Mouse (Mus musculus) cerebellum, adult 2 months (tissue): ENCODE data around the gene Zfp710.

ENCODE experiments used
- CTCF ChIP-seq: fragments of 200-500 bp; IDR thresholded peaks from 2 replicates; pipeline ENCODE4 v1.5.1; 2011; ENCODE audit warnings: low read depth, mild to moderate bottlenecking, control low read depth, low read length, moderate library complexity, borderline replicate concordance; ENCODE audit not compliant: insufficient read depth
- POLR2A ChIP-seq: fragments of 200-500 bp; IDR thresholded peaks from 2 replicates; pipeline ENCODE4 v1.6.1; 2011; ENCODE audit warnings: low read length, control low read depth, borderline replicate concordance; ENCODE audit not compliant: insufficient read depth

DNA sequence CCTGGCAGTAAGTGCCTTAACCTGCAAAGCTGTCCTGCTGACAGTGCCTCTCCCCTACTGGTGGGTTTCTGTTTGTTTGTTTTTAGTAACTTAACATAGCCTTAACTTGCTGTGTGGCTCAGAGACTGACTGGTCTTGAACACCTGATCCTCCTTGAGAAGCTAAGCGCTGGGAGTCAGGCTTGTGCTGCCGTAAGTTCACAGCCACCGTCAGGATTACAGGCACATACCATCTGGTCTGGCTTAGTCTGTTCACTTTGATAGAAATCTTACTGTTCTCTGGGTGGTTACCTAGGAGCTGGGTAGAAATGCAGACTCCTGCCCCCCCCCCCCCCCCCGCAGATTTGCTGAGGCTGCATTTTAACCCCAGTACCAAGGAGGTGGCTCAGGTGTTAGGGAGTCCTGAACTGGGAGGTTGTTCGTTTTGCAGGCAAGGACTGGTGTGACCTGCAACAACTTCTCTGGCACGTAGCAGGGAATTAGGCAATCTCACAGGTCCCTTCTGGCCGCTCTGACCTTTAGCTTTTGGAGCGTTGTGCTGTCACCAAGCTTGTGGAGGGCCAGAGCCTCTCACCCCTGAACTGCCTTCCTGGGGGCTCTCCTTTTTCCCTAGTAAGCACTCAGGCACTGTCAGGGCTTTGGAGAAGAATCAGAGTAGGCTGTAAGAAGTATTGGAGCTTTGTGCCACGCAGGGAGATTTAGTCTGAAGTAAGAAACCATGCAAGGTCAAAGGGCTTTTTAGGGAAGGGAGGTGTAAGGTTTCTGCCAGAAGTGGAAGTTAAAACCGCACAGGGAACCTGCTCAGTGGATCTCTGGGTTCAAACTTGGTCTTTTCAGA is 7.8 kb downstream of the Zfp710 start:
- TF ChIP-seq POLR2A (no peak), CTCF (no peak)
